Mouse (Mus musculus) ES-Bruce4 (cell line): ENCODE results near the gene Tcf7. TPM values are rescaled to one million over a fixed set of nuclear protein-coding genes. Genes with fewer than 3 reads are reported as not detected.
A peak's percentile ranks its signal among the peaks of the same experiment; 100 is the strongest.

Experiments
- H3K27ac ChIP-seq: 2 replicates; pipeline ENCODE4 v1.5.1; 2012; ENCODE audit warnings: low read length, inconsistent platforms; ENCODE audit not compliant: insufficient read depth
- H3K27me3 ChIP-seq: 2 replicates; pipeline ENCODE4 v1.6.1; 2012; ENCODE audit warnings: mild to moderate bottlenecking, low read length, inconsistent platforms; ENCODE audit not compliant: control insufficient read depth, poor library complexity, insufficient read depth, severe bottlenecking
- H3K36me3 ChIP-seq: 2 replicates; pipeline ENCODE4 v1.6.1; 2012; ENCODE audit warnings: inconsistent platforms, mild to moderate bottlenecking, low read length, moderate library complexity; ENCODE audit not compliant: control insufficient read depth, poor library complexity, insufficient read depth, severe bottlenecking
- H3K4me1 ChIP-seq: one replicate; pipeline ENCODE4 v1.8.1; 2011; ENCODE audit warnings: low read length; ENCODE audit not compliant: control insufficient read depth, insufficient read depth
- H3K4me3 ChIP-seq: 2 replicates; pipeline ENCODE4 v1.5.1; 2011; ENCODE audit warnings: low read depth, mild to moderate bottlenecking, low read length
- H3K9ac ChIP-seq: 2 replicates; pipeline ENCODE4 v1.6.1; 2012; ENCODE audit warnings: low read depth, mild to moderate bottlenecking, inconsistent platforms; ENCODE audit not compliant: poor library complexity, severe bottlenecking
- H3K9me3 ChIP-seq: replicated peaks from 2 replicates; pipeline ENCODE4 v1.6.1; 2012; ENCODE audit warnings: mild to moderate bottlenecking, low read length, inconsistent platforms; ENCODE audit not compliant: control insufficient read depth, poor library complexity, insufficient read depth, severe bottlenecking
- CTCF ChIP-seq: IDR thresholded peaks from one replicate; pipeline ENCODE4 v1.8.1; 2011; ENCODE audit warnings: low read depth, low read length
- EP300 ChIP-seq: IDR thresholded peaks from 2 replicates; pipeline ENCODE4 v1.6.1; 2011; ENCODE audit warnings: low read depth, low read length; ENCODE audit not compliant: insufficient read depth
- POLR2A ChIP-seq: IDR thresholded peaks from one replicate; pipeline ENCODE4 v1.8.1; 2011; ENCODE audit warnings: low read length; ENCODE audit not compliant: insufficient read depth
- polyA plus RNA-seq: library from polyadenylated mRNA; stranded (reverse); fragments of >200 nt; gene quantifications from 2 replicates; pipeline ENCODE4 v1.2.4, GENCODE M21; 2011; ENCODE audit warnings: low read depth; ENCODE audit not compliant: missing spikeins, insufficient read depth, insufficient read length

The Tcf7 gene
- polyA plus RNA-seq: 68.6 and 79.1 TPM in 2 replicates

GRCm38 (mm10) chr11:52282774-52283595 is at the start of gene Tcf7:
Gene Tcf7 (minus strand): TSS chr11:52283014.
- no peaks in the 10 kb centered on the region for H3K36me3 ChIP-seq
- peaks cover 6% of the 10 kb centered on the region for H3K4me1 ChIP-seq
- peak within 1 kb of the TSS; percentile 94 for H3K4me3 ChIP-seq
- no peaks in the 10 kb centered on the region for H3K9me3 ChIP-seq
- TF ChIP-seq POLR2A (no peak), CTCF (no peak), EP300 (no peak)
- H3K27ac ChIP-seq: no peak within 1 kb of the TSS
- no peaks in the 10 kb centered on the region for H3K27me3 ChIP-seq
- peak within 1 kb of the TSS; percentile 78 for H3K9ac ChIP-seq

- H3K27me3 ChIP-seq: no peaks in the 10 kb centered on the region
- H3K9me3 ChIP-seq: no peaks in the 10 kb centered on the region
- H3K4me3 ChIP-seq: no peak overlapping the region
- no peak overlapping the region for H3K9ac ChIP-seq
- TF ChIP-seq CTCF (no peak), POLR2A (no peak), EP300 (no peak)
- no peaks in the 10 kb centered on the region for H3K4me1 ChIP-seq
- no peak overlapping the region for H3K27ac ChIP-seq
- H3K36me3 ChIP-seq: no peaks in the 10 kb centered on the region
Measured at GRCm38 (mm10) chr11:52327313-52327712, 44.5 kb upstream of the Tcf7 start.

GRCm38 (mm10) chr11:52324442-52325367 is 41.9 kb upstream of the Tcf7 start:
- TF ChIP-seq POLR2A (no peak), EP300 (0 out of 2 replicates have a peak, but pooled peaks have one; percentile 34)
- Histone ChIP-seq H3K4me3 (no peak overlapping the region), H3K4me1 (no peaks in the 10 kb centered on the region), H3K27me3 (no peaks in the 10 kb centered on the region), H3K9ac (no peak overlapping the region), H3K9me3 (no peaks in the 10 kb centered on the region), H3K27ac (no peak overlapping the region), H3K36me3 (no peaks in the 10 kb centered on the region)

GRCm38 (mm10) chr11:52321540-52321939 is 38.7 kb upstream of the Tcf7 start:
- no peaks in the 10 kb centered on the region for H3K27me3 ChIP-seq
- no peak overlapping the region for H3K27ac ChIP-seq
- no peaks in the 10 kb centered on the region for H3K9me3 ChIP-seq
- no peak overlapping the region for H3K4me3 ChIP-seq
- H3K9ac ChIP-seq: no peak overlapping the region
- H3K4me1 ChIP-seq: no peaks in the 10 kb centered on the region
- no peaks in the 10 kb centered on the region for H3K36me3 ChIP-seq
- TF ChIP-seq EP300: no peak
- no peak for TF ChIP-seq POLR2A
- no peak for TF ChIP-seq CTCF

- H3K4me3 ChIP-seq: no peak overlapping the region
- no peak for TF ChIP-seq POLR2A
- no peak for TF ChIP-seq EP300
- TF ChIP-seq CTCF: no peak
- H3K36me3 ChIP-seq: no peaks in the 10 kb centered on the region
- H3K9ac ChIP-seq: no peak overlapping the region
- H3K27me3 ChIP-seq: no peaks in the 10 kb centered on the region
- H3K27ac ChIP-seq: no peak overlapping the region
- no peaks in the 10 kb centered on the region for H3K9me3 ChIP-seq
- no peaks in the 10 kb centered on the region for H3K4me1 ChIP-seq
Measured at GRCm38 (mm10) chr11:52320529-52320928, 37.7 kb upstream of the Tcf7 start.
